Mouse (Mus musculus) stomach, postnatal 0 days (tissue): ENCODE measurements around the gene Icam5.

Experiments
- CTCF ChIP-seq: IDR thresholded peaks from 2 replicates; pipeline ENCODE4 v1.5.1; 2016; ENCODE audit warnings: antibody characterized with exemption, low read depth, mild to moderate bottlenecking, moderate library complexity
- EP300 ChIP-seq: optimal IDR thresholded peaks from 2 replicates; pipeline ENCODE3; 2016; ENCODE audit warnings: antibody characterized with exemption

DNA sequence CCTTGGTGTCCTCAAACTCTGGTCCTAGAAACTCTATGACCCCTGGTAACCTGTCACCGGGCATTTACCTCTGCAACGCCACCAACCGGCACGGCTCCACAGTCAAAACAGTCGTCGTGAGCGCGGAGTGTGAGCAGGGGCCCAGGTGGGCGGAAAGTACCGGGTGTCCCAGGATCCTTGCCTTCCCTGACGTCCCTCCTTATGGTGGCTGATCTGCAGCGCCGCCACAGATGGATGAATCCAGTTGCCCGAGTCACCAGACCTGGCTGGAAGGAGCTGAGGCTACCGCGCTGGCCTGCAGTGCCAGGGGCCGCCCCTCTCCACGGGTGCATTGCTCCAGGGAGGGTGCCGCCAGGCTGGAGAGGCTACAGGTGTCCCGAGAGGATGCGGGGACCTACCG, 4.8 kb downstream of the Icam5 start:
- TF ChIP-seq CTCF (no peak), EP300 (no peak)
